Mouse (Mus musculus) testis, adult 2 months (tissue): Measurements from ENCODE around the gene Rtn4rl1.

Experiments
- CTCF ChIP-seq: fragments of 200-500 bp; IDR thresholded peaks from 2 replicates; pipeline ENCODE4 v1.5.1; 2012; ENCODE audit warnings: low read depth, mild to moderate bottlenecking, inconsistent platforms, low read length, moderate library complexity; ENCODE audit not compliant: control insufficient read depth, insufficient read depth, insufficient replicate concordance
- POLR2A ChIP-seq: fragments of 200-500 bp; IDR thresholded peaks from 2 replicates; pipeline ENCODE4 v1.6.1; 2012; ENCODE audit warnings: low read depth, mild to moderate bottlenecking, inconsistent platforms, low read length, moderate library complexity; ENCODE audit not compliant: control insufficient read depth

DNA sequence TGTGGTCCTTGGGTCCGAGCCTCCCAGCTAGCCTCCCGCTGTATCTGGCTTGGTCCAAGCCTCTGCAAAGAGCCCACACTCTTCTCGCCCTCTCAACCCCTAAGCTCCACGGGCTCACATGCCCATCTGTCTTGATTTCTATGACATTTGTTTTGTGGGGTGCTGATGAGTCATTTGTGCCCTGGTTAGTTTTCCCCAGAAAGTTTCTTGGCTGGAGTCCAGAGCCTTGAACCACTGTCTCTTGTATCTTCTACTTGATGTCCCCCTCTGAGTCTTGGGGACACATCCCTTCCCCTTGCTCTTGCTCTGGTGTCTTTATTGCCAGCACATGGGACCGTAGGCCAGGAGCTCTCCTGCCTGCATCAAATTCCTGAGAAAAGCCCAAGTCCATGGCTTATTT is 6.4 kb downstream of the Rtn4rl1 start:
- TF ChIP-seq CTCF, result no peak
- no peak for TF ChIP-seq POLR2A
